Mouse (Mus musculus): ENCODE results near the gene Kncn. TPM values are rescaled to one million over a fixed set of nuclear protein-coding genes. Genes with fewer than 3 reads are reported as not detected.

Gene Kncn
- polyA plus RNA-seq, 1 experiment, result 0.09 TPM

GRCm38 (mm10) chr4:115846656-115847055 is 37.5 kb upstream of the Kncn start:
- H3K27ac ChIP-seq (ENCODE audit: control insufficient read depth, insufficient read depth, low read length), result no peak overlapping the region
- TF ChIP-seq POLR2A (IDR thresholded peaks at IDR 0.05; ENCODE audit: control insufficient read depth, extremely low read depth, insufficient read depth, low read length, poor library complexity) (no peak), CTCF (IDR thresholded peaks at IDR 0.05; ENCODE audit: borderline replicate concordance, control insufficient read depth, extremely low read depth, insufficient read depth, low read length, poor library complexity) (no peak)

GRCm38 (mm10) chr4:115847377-115847776 is 36.8 kb upstream of the Kncn start:
- Histone ChIP-seq H3K27me3 (ENCODE audit: control insufficient read depth, insufficient read depth, low read length) (no peaks in the 10 kb centered on the region), H3K4me3 (ENCODE audit: control insufficient read depth, insufficient read depth, low read length) (no peak overlapping the region), H3K36me3 (ENCODE audit: control insufficient read depth, insufficient read depth, low read length) (peaks cover 27% of the 10 kb centered on the region), H3K4me1 (replicated peaks; ENCODE audit: control insufficient read depth, insufficient read depth, low read length) (no peaks in the 10 kb centered on the region), H3K27ac (ENCODE audit: control insufficient read depth, insufficient read depth, low read length) (no peak overlapping the region)
- 18% methylated on average over 5 of the region's 5 CpGs for WGBS
- DNase-seq, result no peak
- no peak for TF ChIP-seq CTCF (IDR thresholded peaks at IDR 0.05; ENCODE audit: borderline replicate concordance, control insufficient read depth, extremely low read depth, insufficient read depth, low read length, poor library complexity)
- no peak for TF ChIP-seq POLR2A (IDR thresholded peaks at IDR 0.05; ENCODE audit: control insufficient read depth, extremely low read depth, insufficient read depth, low read length, poor library complexity)

More at GRCm38 (mm10) chr4:115846656-115847055, 37.5 kb upstream of the Kncn start:
- Histone ChIP-seq H3K36me3 (ENCODE audit: control insufficient read depth, insufficient read depth, low read length) (peaks cover 27% of the 10 kb centered on the region), H3K27me3 (ENCODE audit: control insufficient read depth, insufficient read depth, low read length) (no peaks in the 10 kb centered on the region), H3K4me1 (replicated peaks; ENCODE audit: control insufficient read depth, insufficient read depth, low read length) (no peaks in the 10 kb centered on the region), H3K4me3 (ENCODE audit: control insufficient read depth, insufficient read depth, low read length) (no peak overlapping the region)
- DNase-seq, result no peak
- WGBS, result 93% methylated on average over 2 of the region's 2 CpGs

- no peaks in the 10 kb centered on the region for H3K4me1 ChIP-seq (replicated peaks; ENCODE audit: control insufficient read depth, insufficient read depth, low read length)
- H3K4me3 ChIP-seq (ENCODE audit: control insufficient read depth, insufficient read depth, low read length), result no peak overlapping the region
- no peak overlapping the region for H3K27ac ChIP-seq (ENCODE audit: control insufficient read depth, insufficient read depth, low read length)
- TF ChIP-seq CTCF (IDR thresholded peaks at IDR 0.05; ENCODE audit: borderline replicate concordance, control insufficient read depth, extremely low read depth, insufficient read depth, low read length, poor library complexity), result no peak
- TF ChIP-seq POLR2A (IDR thresholded peaks at IDR 0.05; ENCODE audit: control insufficient read depth, extremely low read depth, insufficient read depth, low read length, poor library complexity), result no peak
- no peaks in the 10 kb centered on the region for H3K27me3 ChIP-seq (ENCODE audit: control insufficient read depth, insufficient read depth, low read length)
- peaks cover 27% of the 10 kb centered on the region for H3K36me3 ChIP-seq (ENCODE audit: control insufficient read depth, insufficient read depth, low read length)
- WGBS, result 95% methylated on average over 1 of the region's 1 CpGs
- DNase-seq, result no peak
These were observed 36.1 kb upstream of the Kncn start for GRCm38 (mm10) chr4:115848083-115848482.

GRCm38 (mm10) chr4:115848990-115849677 is 35.1 kb upstream of the Kncn start:
- H3K27me3 ChIP-seq (ENCODE audit: control insufficient read depth, insufficient read depth, low read length), result no peaks in the 10 kb centered on the region
- H3K36me3 ChIP-seq (ENCODE audit: control insufficient read depth, insufficient read depth, low read length), result peaks cover 27% of the 10 kb centered on the region
- WGBS, result 52% methylated on average over 8 of the region's 8 CpGs
- no peak for TF ChIP-seq POLR2A (IDR thresholded peaks at IDR 0.05; ENCODE audit: control insufficient read depth, extremely low read depth, insufficient read depth, low read length, poor library complexity)
- TF ChIP-seq CTCF (IDR thresholded peaks at IDR 0.05; ENCODE audit: borderline replicate concordance, control insufficient read depth, extremely low read depth, insufficient read depth, low read length, poor library complexity), result no peak
- H3K4me1 ChIP-seq (replicated peaks; ENCODE audit: control insufficient read depth, insufficient read depth, low read length), result no peaks in the 10 kb centered on the region
- DNase-seq, result no peak
- H3K27ac ChIP-seq (ENCODE audit: control insufficient read depth, insufficient read depth, low read length), result no peak overlapping the region
- no peak overlapping the region for H3K4me3 ChIP-seq (ENCODE audit: control insufficient read depth, insufficient read depth, low read length)

GRCm38 (mm10) chr4:115850111-115850510 is 34.1 kb upstream of the Kncn start:
- 95% methylated on average over 2 of the region's 2 CpGs for WGBS
- TF ChIP-seq POLR2A (IDR thresholded peaks at IDR 0.05; ENCODE audit: control insufficient read depth, extremely low read depth, insufficient read depth, low read length, poor library complexity), result no peak
- no peaks in the 10 kb centered on the region for H3K27me3 ChIP-seq (ENCODE audit: control insufficient read depth, insufficient read depth, low read length)

GRCm38 (mm10) chr4:115850631-115851030 is 33.6 kb upstream of the Kncn start:
- TF ChIP-seq POLR2A (IDR thresholded peaks at IDR 0.05; ENCODE audit: control insufficient read depth, extremely low read depth, insufficient read depth, low read length, poor library complexity) (no peak), CTCF (IDR thresholded peaks at IDR 0.05; ENCODE audit: borderline replicate concordance, control insufficient read depth, extremely low read depth, insufficient read depth, low read length, poor library complexity) (no peak)
- 81% methylated on average over 2 of the region's 2 CpGs for WGBS
- H3K4me3 ChIP-seq (ENCODE audit: control insufficient read depth, insufficient read depth, low read length), result no peak overlapping the region
- H3K27ac ChIP-seq (ENCODE audit: control insufficient read depth, insufficient read depth, low read length), result no peak overlapping the region
- peaks cover 27% of the 10 kb centered on the region for H3K36me3 ChIP-seq (ENCODE audit: control insufficient read depth, insufficient read depth, low read length)
- no peaks in the 10 kb centered on the region for H3K4me1 ChIP-seq (replicated peaks; ENCODE audit: control insufficient read depth, insufficient read depth, low read length)
- H3K27me3 ChIP-seq (ENCODE audit: control insufficient read depth, insufficient read depth, low read length), result no peaks in the 10 kb centered on the region
- DNase-seq, result no peak

More at GRCm38 (mm10) chr4:115850111-115850510, 34.1 kb upstream of the Kncn start:
- no peak for DNase-seq
- Histone ChIP-seq H3K27ac (ENCODE audit: control insufficient read depth, insufficient read depth, low read length) (no peak overlapping the region), H3K36me3 (ENCODE audit: control insufficient read depth, insufficient read depth, low read length) (peaks cover 27% of the 10 kb centered on the region), H3K4me3 (ENCODE audit: control insufficient read depth, insufficient read depth, low read length) (no peak overlapping the region), H3K4me1 (replicated peaks; ENCODE audit: control insufficient read depth, insufficient read depth, low read length) (no peaks in the 10 kb centered on the region)

GRCm38 (mm10) chr4:115851569-115851968 is 32.6 kb upstream of the Kncn start:
- no peak for TF ChIP-seq CTCF (IDR thresholded peaks at IDR 0.05; ENCODE audit: borderline replicate concordance, control insufficient read depth, extremely low read depth, insufficient read depth, low read length, poor library complexity)
- H3K4me3 ChIP-seq (ENCODE audit: control insufficient read depth, insufficient read depth, low read length), result no peak overlapping the region
- no peaks in the 10 kb centered on the region for H3K4me1 ChIP-seq (replicated peaks; ENCODE audit: control insufficient read depth, insufficient read depth, low read length)
- peaks cover 27% of the 10 kb centered on the region for H3K36me3 ChIP-seq (ENCODE audit: control insufficient read depth, insufficient read depth, low read length)
- no peak overlapping the region for H3K27ac ChIP-seq (ENCODE audit: control insufficient read depth, insufficient read depth, low read length)
- no peak for DNase-seq
- no peaks in the 10 kb centered on the region for H3K27me3 ChIP-seq (ENCODE audit: control insufficient read depth, insufficient read depth, low read length)
- WGBS, result 94% methylated on average over 6 of the region's 6 CpGs
